Mouse (Mus musculus): Measurements from ENCODE around the gene Cyp4f39. TPM values are rescaled to one million over a fixed set of nuclear protein-coding genes. Genes with fewer than 3 reads are reported as not detected.

Gene Cyp4f39
- polyA plus RNA-seq, 1 experiment from 2014 or later: 0.62 TPM

GRCm38 (mm10) chr17:32450844-32451537 is 1.5 kb upstream of the Cyp4f39 start:
- no peak overlapping the region for H3K4me2 ChIP-seq (ENCODE audit: low read length)
- H3K4me1 ChIP-seq (replicated peaks; ENCODE audit: control insufficient read depth, insufficient read depth, low read length): no peaks in the 10 kb centered on the region
- DNase-seq (ENCODE audit: low spot score): no peak
- H3K27me3 ChIP-seq (replicated peaks; ENCODE audit: control insufficient read depth, insufficient read depth, low read length): peaks cover 15% of the 10 kb centered on the region; the same call in 1 of the 2 replicates
- H3K9me3 ChIP-seq (ENCODE audit: control insufficient read depth, low read length): no peaks in the 10 kb centered on the region
- 22% methylated on average over 2 of the region's 2 CpGs for WGBS
- H3K27ac ChIP-seq (ENCODE audit: low read depth): no peak overlapping the region
- no peaks in the 10 kb centered on the region for H3K36me3 ChIP-seq (ENCODE audit: control insufficient read depth, insufficient read depth, low read length)
- H3K4me3 ChIP-seq (ENCODE audit: low read depth, low read length): no peak overlapping the region
- H3K9ac ChIP-seq (ENCODE audit: low read length): no peak overlapping the region
- ATAC-seq (replicated peaks; ENCODE audit: low FRiP score, low TSS enrichment, low read depth): no peak

DNA sequence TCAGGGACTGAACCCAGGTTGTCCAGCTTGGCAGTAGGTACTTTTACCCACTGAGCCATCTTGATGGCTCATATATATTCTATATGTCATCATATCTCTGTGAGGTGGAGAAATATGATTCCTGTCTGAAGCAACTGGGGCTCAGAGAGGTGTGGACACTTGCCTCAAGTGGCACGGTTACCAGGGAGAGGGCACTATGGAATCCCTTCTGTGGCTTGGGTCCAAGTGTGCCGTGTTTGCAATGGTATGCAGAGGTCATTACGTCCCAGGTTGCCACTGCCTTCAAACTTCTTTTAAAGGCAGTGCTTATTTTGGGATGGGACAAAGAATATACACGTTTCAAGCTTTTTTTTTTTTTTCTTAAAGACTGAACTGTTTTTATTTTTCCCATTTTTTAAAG is 1.7 kb downstream of the Cyp4f39 start:
- Histone ChIP-seq H3K27me3 (replicated peaks; ENCODE audit: control insufficient read depth, insufficient read depth, low read length) (peaks cover 15% of the 10 kb centered on the region; the same call in 1 of the 2 replicates), H3K9me3 (ENCODE audit: control insufficient read depth, low read length) (no peaks in the 10 kb centered on the region), H3K4me3 (ENCODE audit: low read depth, low read length) (no peak overlapping the region), H3K4me1 (replicated peaks; ENCODE audit: control insufficient read depth, insufficient read depth, low read length) (no peaks in the 10 kb centered on the region), H3K4me2 (ENCODE audit: low read length) (no peak overlapping the region), H3K27ac (ENCODE audit: low read depth) (no peak overlapping the region), H3K36me3 (ENCODE audit: control insufficient read depth, insufficient read depth, low read length) (no peaks in the 10 kb centered on the region), H3K9ac (ENCODE audit: low read length) (no peak overlapping the region)
- DNase-seq (ENCODE audit: low spot score) (no peak), ATAC-seq (replicated peaks; ENCODE audit: low FRiP score, low TSS enrichment, low read depth) (no peak)
- 76% methylated on average over 4 of the region's 4 CpGs for WGBS

DNA sequence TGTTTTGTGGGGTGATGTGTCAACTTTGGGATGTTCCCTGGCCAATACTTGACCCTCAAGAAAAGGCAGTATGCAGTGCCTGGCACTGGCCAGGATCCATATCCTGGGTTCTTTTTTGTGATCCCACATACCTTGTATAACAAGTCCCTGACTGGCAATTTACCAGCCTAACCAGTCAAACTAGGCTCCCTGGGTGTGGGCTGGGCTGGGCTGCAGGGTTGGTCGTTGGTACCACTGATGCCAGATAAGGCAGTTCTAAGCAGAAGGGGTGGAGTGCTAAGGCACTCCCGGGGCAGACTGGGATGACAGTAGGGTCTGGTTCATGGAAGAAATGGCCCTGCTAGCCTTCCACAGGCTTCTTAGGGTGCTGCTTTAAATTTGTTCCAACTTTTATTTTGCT is 2.5 kb downstream of the Cyp4f39 start:
- Histone ChIP-seq H3K27me3 (replicated peaks; ENCODE audit: control insufficient read depth, insufficient read depth, low read length) (peaks cover 15% of the 10 kb centered on the region; the same call in 1 of the 2 replicates), H3K9ac (ENCODE audit: low read length) (no peak overlapping the region), H3K27ac (ENCODE audit: low read depth) (no peak overlapping the region), H3K4me3 (ENCODE audit: low read depth, low read length) (no peak overlapping the region), H3K9me3 (ENCODE audit: control insufficient read depth, low read length) (no peaks in the 10 kb centered on the region), H3K36me3 (ENCODE audit: control insufficient read depth, insufficient read depth, low read length) (no peaks in the 10 kb centered on the region), H3K4me2 (ENCODE audit: low read length) (no peak overlapping the region), H3K4me1 (replicated peaks; ENCODE audit: control insufficient read depth, insufficient read depth, low read length) (no peaks in the 10 kb centered on the region)
- DNase-seq (ENCODE audit: low spot score) (no peak), ATAC-seq (replicated peaks; ENCODE audit: low FRiP score, low TSS enrichment, low read depth) (no peak)
- 26% methylated on average over 2 of the region's 2 CpGs for WGBS

- Histone ChIP-seq H3K4me2 (ENCODE audit: low read length) (no peak overlapping the region), H3K36me3 (ENCODE audit: control insufficient read depth, insufficient read depth, low read length) (no peaks in the 10 kb centered on the region), H3K4me3 (ENCODE audit: low read depth, low read length) (no peak overlapping the region), H3K4me1 (replicated peaks; ENCODE audit: control insufficient read depth, insufficient read depth, low read length) (no peaks in the 10 kb centered on the region), H3K27me3 (replicated peaks; ENCODE audit: control insufficient read depth, insufficient read depth, low read length) (0 out of 2 replicates have a peak, but pooled peaks cover 2% of the 10 kb centered on the region), H3K27ac (ENCODE audit: low read depth) (no peak overlapping the region), H3K9ac (ENCODE audit: low read length) (no peak overlapping the region), H3K9me3 (ENCODE audit: control insufficient read depth, low read length) (no peaks in the 10 kb centered on the region)
- DNase-seq (ENCODE audit: low spot score) (no peak), ATAC-seq (replicated peaks; ENCODE audit: low FRiP score, low TSS enrichment, low read depth) (no peak)
- WGBS: 40% methylated on average over 7 of the region's 7 CpGs
Measured at GRCm38 (mm10) chr17:32468494-32468893, 16.0 kb downstream of the Cyp4f39 start.

- ATAC-seq (replicated peaks; ENCODE audit: low FRiP score, low TSS enrichment, low read depth) (no peak), DNase-seq (ENCODE audit: low spot score) (no peak)
- H3K9me3 ChIP-seq (ENCODE audit: control insufficient read depth, low read length): no peaks in the 10 kb centered on the region
- no peak overlapping the region for H3K27ac ChIP-seq (ENCODE audit: low read depth)
- H3K4me3 ChIP-seq (ENCODE audit: low read depth, low read length): no peak overlapping the region
- no peaks in the 10 kb centered on the region for H3K4me1 ChIP-seq (replicated peaks; ENCODE audit: control insufficient read depth, insufficient read depth, low read length)
- H3K36me3 ChIP-seq (ENCODE audit: control insufficient read depth, insufficient read depth, low read length): no peaks in the 10 kb centered on the region
- H3K27me3 ChIP-seq (replicated peaks; ENCODE audit: control insufficient read depth, insufficient read depth, low read length): no peaks in the 10 kb centered on the region
- H3K9ac ChIP-seq (ENCODE audit: low read length): no peak overlapping the region
- no peak overlapping the region for H3K4me2 ChIP-seq (ENCODE audit: low read length)
- WGBS: 80% methylated on average over 4 of the region's 4 CpGs
Measured at GRCm38 (mm10) chr17:32470795-32471194, 18.3 kb downstream of the Cyp4f39 start.

- no peak overlapping the region for H3K9ac ChIP-seq (ENCODE audit: low read length)
- no peaks in the 10 kb centered on the region for H3K27me3 ChIP-seq (replicated peaks; ENCODE audit: control insufficient read depth, insufficient read depth, low read length)
- no peaks in the 10 kb centered on the region for H3K9me3 ChIP-seq (ENCODE audit: control insufficient read depth, low read length)
- ATAC-seq (replicated peaks; ENCODE audit: low FRiP score, low TSS enrichment, low read depth): no peak
- no peak overlapping the region for H3K4me2 ChIP-seq (ENCODE audit: low read length)
- DNase-seq (ENCODE audit: low spot score): no peak
- no peaks in the 10 kb centered on the region for H3K36me3 ChIP-seq (ENCODE audit: control insufficient read depth, insufficient read depth, low read length)
- H3K27ac ChIP-seq (ENCODE audit: low read depth): no peak overlapping the region
- H3K4me3 ChIP-seq (ENCODE audit: low read depth, low read length): no peak overlapping the region
- no peaks in the 10 kb centered on the region for H3K4me1 ChIP-seq (replicated peaks; ENCODE audit: control insufficient read depth, insufficient read depth, low read length)
- WGBS: 68% methylated on average over 7 of the region's 7 CpGs
Measured at GRCm38 (mm10) chr17:32472176-32472575, 19.7 kb downstream of the Cyp4f39 start.

- no peaks in the 10 kb centered on the region for H3K36me3 ChIP-seq (ENCODE audit: control insufficient read depth, insufficient read depth, low read length)
- H3K27me3 ChIP-seq (replicated peaks; ENCODE audit: control insufficient read depth, insufficient read depth, low read length): no peaks in the 10 kb centered on the region
- ATAC-seq (replicated peaks; ENCODE audit: low FRiP score, low TSS enrichment, low read depth) (no peak), DNase-seq (ENCODE audit: low spot score) (no peak)
- no peak overlapping the region for H3K27ac ChIP-seq (ENCODE audit: low read depth)
- no peak overlapping the region for H3K4me3 ChIP-seq (ENCODE audit: low read depth, low read length)
- H3K9ac ChIP-seq (ENCODE audit: low read length): no peak overlapping the region
- H3K4me2 ChIP-seq (ENCODE audit: low read length): no peak overlapping the region
- H3K9me3 ChIP-seq (ENCODE audit: control insufficient read depth, low read length): no peaks in the 10 kb centered on the region
- WGBS: 83% methylated on average over 5 of the region's 5 CpGs
- H3K4me1 ChIP-seq (replicated peaks; ENCODE audit: control insufficient read depth, insufficient read depth, low read length): no peaks in the 10 kb centered on the region
Measured at GRCm38 (mm10) chr17:32474954-32475560, 22.5 kb downstream of the Cyp4f39 start.

GRCm38 (mm10) chr17:32477204-32477603 is 24.7 kb downstream of the Cyp4f39 start:
- no peak overlapping the region for H3K27ac ChIP-seq (ENCODE audit: low read depth)
- no peaks in the 10 kb centered on the region for H3K9me3 ChIP-seq (ENCODE audit: control insufficient read depth, low read length)
- ATAC-seq (replicated peaks; ENCODE audit: low FRiP score, low TSS enrichment, low read depth) (no peak), DNase-seq (ENCODE audit: low spot score) (no peak)
- no peaks in the 10 kb centered on the region for H3K36me3 ChIP-seq (ENCODE audit: control insufficient read depth, insufficient read depth, low read length)
- no peak overlapping the region for H3K9ac ChIP-seq (ENCODE audit: low read length)
- H3K4me2 ChIP-seq (ENCODE audit: low read length): no peak overlapping the region
- H3K4me1 ChIP-seq (replicated peaks; ENCODE audit: control insufficient read depth, insufficient read depth, low read length): no peaks in the 10 kb centered on the region
- peaks cover 5% of the 10 kb centered on the region for H3K27me3 ChIP-seq (replicated peaks; ENCODE audit: control insufficient read depth, insufficient read depth, low read length)
- H3K4me3 ChIP-seq (ENCODE audit: low read depth, low read length): no peak overlapping the region
- 100% methylated on average over 1 of the region's 1 CpGs for WGBS

GRCm38 (mm10) chr17:32478727-32479126 is 26.2 kb downstream of the Cyp4f39 start:
- H3K27ac ChIP-seq (ENCODE audit: low read depth): no peak overlapping the region
- no peaks in the 10 kb centered on the region for H3K4me1 ChIP-seq (replicated peaks; ENCODE audit: control insufficient read depth, insufficient read depth, low read length)
- no peak overlapping the region for H3K4me3 ChIP-seq (ENCODE audit: low read depth, low read length)
- no peak overlapping the region for H3K9ac ChIP-seq (ENCODE audit: low read length)
- WGBS: 68% methylated on average over 2 of the region's 2 CpGs
- no peaks in the 10 kb centered on the region for H3K36me3 ChIP-seq (ENCODE audit: control insufficient read depth, insufficient read depth, low read length)
- H3K9me3 ChIP-seq (ENCODE audit: control insufficient read depth, low read length): no peaks in the 10 kb centered on the region
- peaks cover 15% of the 10 kb centered on the region for H3K27me3 ChIP-seq (replicated peaks; ENCODE audit: control insufficient read depth, insufficient read depth, low read length)
- DNase-seq (ENCODE audit: low spot score) (no peak), ATAC-seq (replicated peaks; ENCODE audit: low FRiP score, low TSS enrichment, low read depth) (no peak)
- H3K4me2 ChIP-seq (ENCODE audit: low read length): no peak overlapping the region

Measured in intestine, embryonic 14.5 days (tissue).